Mouse (Mus musculus): ENCODE measurements around the gene Pdss2. TPM values are rescaled to one million over a fixed set of nuclear protein-coding genes. Genes with fewer than 3 reads are reported as not detected.

The Pdss2 gene
- 15.2 and 18.4 TPM in 2 replicates for polyA plus RNA-seq (2014; fragmentation: Nextera tagmentation; extraction: Ambion mirVana)

DNA sequence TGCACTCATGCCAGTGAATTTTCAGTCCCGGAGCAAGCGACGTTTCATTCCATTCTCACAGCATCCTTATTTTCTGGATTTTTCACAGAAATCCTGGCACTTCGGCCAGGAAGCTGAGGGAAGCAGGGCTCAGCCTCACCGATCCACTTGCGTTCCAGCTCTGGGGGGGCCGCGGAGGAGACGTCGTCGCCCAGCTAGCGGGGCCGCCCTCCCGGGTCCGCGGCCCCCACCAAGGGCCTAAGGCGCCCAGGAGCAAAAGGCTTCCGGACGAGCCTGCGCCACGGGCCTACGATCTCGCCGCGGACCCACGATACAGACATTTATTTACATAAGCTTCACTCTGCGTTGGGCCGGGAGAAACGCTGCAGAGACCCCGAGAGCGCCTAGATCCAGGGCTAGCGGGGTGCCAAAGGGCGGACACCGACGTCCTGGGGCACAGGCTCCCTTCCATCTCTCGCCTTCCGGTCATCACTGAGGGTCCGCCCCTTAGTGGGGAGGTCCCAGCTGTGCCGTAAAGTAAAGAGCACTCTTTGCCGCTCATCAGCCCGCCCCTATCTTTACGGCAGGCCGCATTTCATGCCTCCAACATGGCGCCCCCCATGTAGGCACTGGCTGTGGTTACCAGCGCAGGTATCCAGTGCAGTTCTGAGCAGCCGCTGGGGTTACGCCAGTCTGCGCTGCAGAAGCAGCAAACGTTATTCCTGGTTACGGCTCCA, at the start of gene Pdss2:
Pdss2 (plus strand) TSS at position 577 of the 716 bp plus-strand sequence.
- peak within 1 kb of the TSS; percentile 97 for H3K9ac ChIP-seq (ENCODE audit: low read depth, low read length)
- no peaks in the 10 kb centered on the region for H3K27me3 ChIP-seq (ENCODE audit: control insufficient read depth, insufficient read depth, low read length)
- DNase-seq (ENCODE audit: low spot score) (peak; percentile 93), ATAC-seq (ENCODE audit: low FRiP score) (peak; percentile 98)
- no peaks in the 10 kb centered on the region for H3K9me3 ChIP-seq (ENCODE audit: control insufficient read depth, low read length)
- H3K27ac ChIP-seq (ENCODE audit: low read depth, low read length): peak within 1 kb of the TSS; percentile 93
- H3K4me2 ChIP-seq (replicated peaks; ENCODE audit: low read depth, low read length): peak within 1 kb of the TSS; percentile 83
- H3K36me3 ChIP-seq (ENCODE audit: control insufficient read depth, insufficient read depth, low read length): no peaks in the 10 kb centered on the region
- H3K4me3 ChIP-seq (ENCODE audit: low read depth, low read length): peak within 1 kb of the TSS; percentile 91
- under 1% methylated on average over 50 of the region's 50 CpGs for whole genome bisulfite sequencing
- H3K4me1 ChIP-seq (replicated peaks; ENCODE audit: control insufficient read depth, insufficient read depth, low read length): peaks cover 2% of the 10 kb centered on the region; the same call in 1 of the 2 replicates

DNA sequence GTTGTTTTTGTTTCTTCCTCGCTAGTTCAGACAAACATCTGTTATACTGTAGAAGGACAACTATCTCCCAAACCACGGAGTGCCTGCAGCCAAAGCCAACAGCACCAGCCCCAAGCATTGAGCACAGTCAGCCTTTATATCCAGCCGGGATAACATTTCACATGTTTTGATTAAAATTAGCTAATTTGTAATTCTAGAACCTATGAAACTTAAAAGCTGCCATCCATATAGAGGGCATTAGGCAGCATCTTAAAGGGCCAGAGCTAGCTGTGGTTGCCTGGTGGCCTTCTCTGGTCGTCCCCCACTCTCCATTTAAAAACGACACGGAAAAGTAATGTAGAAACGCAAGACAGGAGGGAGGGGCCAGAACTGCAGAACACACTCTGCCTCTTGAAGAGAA, 49.2 kb upstream of the Pdss2 start:
- H3K9ac ChIP-seq (ENCODE audit: low read depth, low read length): no peak overlapping the region
- DNase-seq (ENCODE audit: low spot score): peak; percentile 38

DNA sequence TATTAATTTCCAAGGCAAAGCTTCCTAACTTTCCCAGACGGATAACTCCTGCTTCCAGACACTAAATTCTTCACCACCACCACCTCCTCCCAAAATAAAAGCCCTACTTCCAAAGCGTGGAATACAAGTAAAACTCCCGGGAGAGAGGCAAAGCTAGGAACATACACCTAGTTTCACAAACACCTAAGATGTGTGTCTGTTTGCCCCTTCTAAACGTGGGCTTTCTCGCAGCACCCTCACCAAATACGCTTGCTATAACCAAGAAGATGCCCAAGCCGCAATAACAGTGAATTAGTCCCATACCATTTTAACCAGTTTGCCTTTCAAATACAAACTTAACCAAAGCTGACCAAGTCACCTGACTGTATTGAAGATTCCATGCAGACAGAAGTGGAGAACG, 48.7 kb upstream of the Pdss2 start:
- peak overlapping the region; percentile 90; the same call in 1 of the 2 replicates for H3K9ac ChIP-seq (ENCODE audit: low read depth, low read length)
- ATAC-seq (ENCODE audit: low FRiP score) (no peak), DNase-seq (ENCODE audit: low spot score) (peak; percentile 38)
- H3K4me1 ChIP-seq (replicated peaks; ENCODE audit: control insufficient read depth, insufficient read depth, low read length): no peaks in the 10 kb centered on the region; the same call in 1 of the 2 replicates
- peak overlapping the region; percentile 89 for H3K4me2 ChIP-seq (replicated peaks; ENCODE audit: low read depth, low read length)
- no peak overlapping the region for H3K27ac ChIP-seq (ENCODE audit: low read depth, low read length)
- H3K9me3 ChIP-seq (ENCODE audit: control insufficient read depth, low read length): no peaks in the 10 kb centered on the region
- peak overlapping the region; percentile 58 for H3K4me3 ChIP-seq (ENCODE audit: low read depth, low read length)
- 2% methylated on average over 8 of the region's 8 CpGs for WGBS
- no peaks in the 10 kb centered on the region for H3K36me3 ChIP-seq (ENCODE audit: control insufficient read depth, insufficient read depth, low read length)
- peaks cover 8% of the 10 kb centered on the region; the same call in 1 of the 2 replicates for H3K27me3 ChIP-seq (ENCODE audit: control insufficient read depth, insufficient read depth, low read length)

More for the DNA sequence above, 49.2 kb upstream of the Pdss2 start:
- Histone ChIP-seq H3K36me3 (ENCODE audit: control insufficient read depth, insufficient read depth, low read length) (no peaks in the 10 kb centered on the region), H3K27me3 (ENCODE audit: control insufficient read depth, insufficient read depth, low read length) (peaks cover 8% of the 10 kb centered on the region; the same call in 1 of the 2 replicates), H3K9me3 (ENCODE audit: control insufficient read depth, low read length) (no peaks in the 10 kb centered on the region), H3K27ac (ENCODE audit: low read depth, low read length) (no peak overlapping the region), H3K4me2 (replicated peaks; ENCODE audit: low read depth, low read length) (peak overlapping the region; percentile 89), H3K4me1 (replicated peaks; ENCODE audit: control insufficient read depth, insufficient read depth, low read length) (no peaks in the 10 kb centered on the region; the same call in 1 of the 2 replicates), H3K4me3 (ENCODE audit: low read depth, low read length) (peak overlapping the region; percentile 58)
- ATAC-seq (ENCODE audit: low FRiP score): no peak
- 3% methylated on average over 7 of the region's 7 CpGs for whole genome bisulfite sequencing

DNA sequence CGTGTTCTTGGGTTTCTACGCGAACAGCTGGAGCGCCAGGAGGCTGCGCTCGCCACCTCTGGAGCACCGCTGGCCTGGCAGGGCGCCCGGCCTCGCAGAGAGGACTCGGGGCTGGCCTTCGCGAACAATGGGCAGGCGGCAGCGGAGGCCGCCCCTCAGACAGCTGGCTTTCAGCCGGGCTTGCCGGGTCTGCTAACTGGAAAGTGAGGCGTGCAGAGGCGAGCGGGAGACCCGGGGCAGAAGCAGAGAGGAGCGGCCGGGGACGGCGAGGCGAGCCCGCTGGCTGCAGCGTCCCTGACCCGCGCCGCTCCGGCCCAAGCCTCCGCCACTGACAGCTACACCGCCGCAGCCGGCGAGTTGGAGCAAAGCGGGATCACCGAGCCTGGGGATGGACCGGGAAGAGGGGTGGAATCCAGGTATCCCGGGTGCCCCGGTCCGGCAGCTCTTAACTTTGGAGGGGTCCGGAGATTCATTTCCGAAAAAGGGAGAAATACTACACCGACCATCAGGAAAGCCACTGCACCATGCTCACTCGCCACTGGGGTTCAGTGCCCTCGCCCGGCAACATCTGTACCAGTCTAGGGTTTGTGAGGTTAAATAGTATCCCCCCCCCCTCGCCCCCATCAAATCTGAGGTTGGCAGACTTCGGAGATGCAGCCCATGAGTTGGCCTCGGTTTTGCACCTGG, 48.0 kb upstream of the Pdss2 start:
- H3K4me2 ChIP-seq (replicated peaks; ENCODE audit: low read depth, low read length): peak overlapping the region; percentile 89
- no peaks in the 10 kb centered on the region; the same call in 1 of the 2 replicates for H3K4me1 ChIP-seq (replicated peaks; ENCODE audit: control insufficient read depth, insufficient read depth, low read length)
- ATAC-seq (ENCODE audit: low FRiP score) (peak; percentile 59), DNase-seq (ENCODE audit: low spot score) (peak; percentile 75)
- no peaks in the 10 kb centered on the region for H3K9me3 ChIP-seq (ENCODE audit: control insufficient read depth, low read length)
- no peaks in the 10 kb centered on the region for H3K36me3 ChIP-seq (ENCODE audit: control insufficient read depth, insufficient read depth, low read length)
- H3K9ac ChIP-seq (ENCODE audit: low read depth, low read length): peak overlapping the region; percentile 90
- peak overlapping the region; percentile 91 for H3K27ac ChIP-seq (ENCODE audit: low read depth, low read length)
- WGBS: under 1% methylated on average over 53 of the region's 53 CpGs
- peaks cover 8% of the 10 kb centered on the region; the same call in 1 of the 2 replicates for H3K27me3 ChIP-seq (ENCODE audit: control insufficient read depth, insufficient read depth, low read length)
- H3K4me3 ChIP-seq (ENCODE audit: low read depth, low read length): peak overlapping the region; percentile 58

GRCm38 (mm10) chr10:43173828-43174325, 47.4 kb upstream of the Pdss2 start:
- peak overlapping the region; percentile 58 for H3K4me3 ChIP-seq (ENCODE audit: low read depth, low read length)
- ATAC-seq (ENCODE audit: low FRiP score) (peak; percentile 62), DNase-seq (ENCODE audit: low spot score) (peak; percentile 64)
- peak overlapping the region; percentile 91 for H3K27ac ChIP-seq (ENCODE audit: low read depth, low read length)
- peak overlapping the region; percentile 89 for H3K4me2 ChIP-seq (replicated peaks; ENCODE audit: low read depth, low read length)
- no peaks in the 10 kb centered on the region for H3K36me3 ChIP-seq (ENCODE audit: control insufficient read depth, insufficient read depth, low read length)
- peaks cover 8% of the 10 kb centered on the region; the same call in 1 of the 2 replicates for H3K27me3 ChIP-seq (ENCODE audit: control insufficient read depth, insufficient read depth, low read length)
- H3K9ac ChIP-seq (ENCODE audit: low read depth, low read length): peak overlapping the region; percentile 90
- H3K4me1 ChIP-seq (replicated peaks; ENCODE audit: control insufficient read depth, insufficient read depth, low read length): no peaks in the 10 kb centered on the region; the same call in 1 of the 2 replicates
- no peaks in the 10 kb centered on the region for H3K9me3 ChIP-seq (ENCODE audit: control insufficient read depth, low read length)
- WGBS: under 1% methylated on average over 26 of the region's 38 CpGs

- under 1% methylated on average over 65 of the region's 91 CpGs for WGBS
- H3K27me3 ChIP-seq (ENCODE audit: control insufficient read depth, insufficient read depth, low read length): peaks cover 11% of the 10 kb centered on the region; the same call in 1 of the 2 replicates
These were observed 46.7 kb upstream of the Pdss2 start, which contains the start of the genes Sobp and 9030612E09Rik for GRCm38 (mm10) chr10:43174326-43175155. Gene Sobp, minus strand, starts transcription at chr10:43174530. Gene 9030612E09Rik, plus strand, starts transcription at chr10:43174704.

GRCm38 (mm10) chr10:43175156-43175601, 46.1 kb upstream of the Pdss2 start:
- under 1% methylated on average over 18 of the region's 18 CpGs for WGBS
- Histone ChIP-seq H3K4me2 (replicated peaks; ENCODE audit: low read depth, low read length) (peak overlapping the region; percentile 89), H3K9ac (ENCODE audit: low read depth, low read length) (peak overlapping the region; percentile 90), H3K9me3 (ENCODE audit: control insufficient read depth, low read length) (no peaks in the 10 kb centered on the region), H3K36me3 (ENCODE audit: control insufficient read depth, insufficient read depth, low read length) (no peaks in the 10 kb centered on the region), H3K4me1 (replicated peaks; ENCODE audit: control insufficient read depth, insufficient read depth, low read length) (no peaks in the 10 kb centered on the region; the same call in 1 of the 2 replicates), H3K4me3 (ENCODE audit: low read depth, low read length) (peak overlapping the region; percentile 58), H3K27ac (ENCODE audit: low read depth, low read length) (peak overlapping the region; percentile 91), H3K27me3 (ENCODE audit: control insufficient read depth, insufficient read depth, low read length) (peaks cover 12% of the 10 kb centered on the region; the same call in 1 of the 2 replicates)
- ATAC-seq (ENCODE audit: low FRiP score): peak; percentile 41
- DNase-seq (ENCODE audit: low spot score): no peak

More at GRCm38 (mm10) chr10:43174326-43175155, 46.7 kb upstream of the Pdss2 start, which contains the start of the genes Sobp and 9030612E09Rik:
- ATAC-seq (ENCODE audit: low FRiP score) (peak; percentile 86), DNase-seq (ENCODE audit: low spot score) (peak; percentile 83)
- Histone ChIP-seq H3K4me2 (replicated peaks; ENCODE audit: low read depth, low read length) (peak within 1 kb of the TSS; percentile 89), H3K4me1 (replicated peaks; ENCODE audit: control insufficient read depth, insufficient read depth, low read length) (no peaks in the 10 kb centered on the region; the same call in 1 of the 2 replicates), H3K4me3 (ENCODE audit: low read depth, low read length) (peak within 1 kb of the TSS; percentile 58), H3K9me3 (ENCODE audit: control insufficient read depth, low read length) (no peaks in the 10 kb centered on the region), H3K9ac (ENCODE audit: low read depth, low read length) (peak within 1 kb of the TSS; percentile 90), H3K36me3 (ENCODE audit: control insufficient read depth, insufficient read depth, low read length) (no peaks in the 10 kb centered on the region), H3K27ac (ENCODE audit: low read depth, low read length) (peak within 1 kb of the TSS; percentile 91)

All from hindbrain, embryonic 11.5 days (tissue).